Mouse (Mus musculus) layer of hippocampus, adult 8-10 months (tissue): ENCODE measurements around the gene Apbb1. TPM values are rescaled to one million over a fixed set of nuclear protein-coding genes. Genes with fewer than 3 reads are reported as not detected.

Experiments
- DNase-seq, 2 experiments: peaks; one replicate each; pipeline ENCODE4 v3.0.0; 2022; ENCODE audit warnings: low spot score in 2 of 2
- total RNA-seq, 4 experiments: library from RNA; stranded (reverse); gene quantifications; 2 replicates each; pipeline ENCODE4 v1.2.4; 2022

The Apbb1 gene
- total RNA-seq, 4 experiments from 2014 or later: 351 to 364 (median 362) TPM

GRCm38 (mm10) chr7:105524222-105524621 lies 57.2 kb downstream of the Apbb1 start:
- DNase-seq: no peak

GRCm38 (mm10) chr7:105520201-105520600 lies 61.3 kb downstream of the Apbb1 start:
- DNase-seq: no peak

GRCm38 (mm10) chr7:105519771-105520170 lies 61.7 kb downstream of the Apbb1 start:
- DNase-seq: no peak

GRCm38 (mm10) chr7:105519336-105519735 lies 62.1 kb downstream of the Apbb1 start:
- DNase-seq: peak; percentile 54 to 74

GRCm38 (mm10) chr7:105516669-105517360 lies 64.6 kb downstream of the Apbb1 start:
- DNase-seq: no peak

- peak in 1 of 2 experiments; percentile 45 for DNase-seq
These were observed 66.3 kb downstream of the Apbb1 start for GRCm38 (mm10) chr7:105515178-105515577.

GRCm38 (mm10) chr7:105514561-105514960 lies 66.9 kb downstream of the Apbb1 start:
- DNase-seq: no peak

GRCm38 (mm10) chr7:105513845-105514291 lies 67.6 kb downstream of the Apbb1 start:
- no peak for DNase-seq

- no peak for DNase-seq
These were observed 71.3 kb downstream of the Apbb1 start for GRCm38 (mm10) chr7:105510143-105510542.

Other genes with a start within 250 kb of the Apbb1 start
- gene Olfr690, start 247.5 kb downstream of the Apbb1 start, total RNA-seq: 1 to 10 TPM in 1 of 4 experiments, under 1 TPM in 3; 0.39 to 2.0 (median 0.68) TPM
- gene Olfr691, start 239.4 kb downstream of the Apbb1 start, total RNA-seq: 1 to 10 TPM in 1 of 4 experiments, under 1 TPM in 3; 0.31 to 1.0 (median 0.62) TPM
- not detected for gene Olfr692, start 213.4 kb downstream of the Apbb1 start, total RNA-seq
- gene Gm5901, start 206.6 kb downstream of the Apbb1 start, total RNA-seq: not detected
- 10 to 100 TPM; 53.0 to 63.3 (median 60.1) TPM for gene Fam160a2, start 181.6 kb downstream of the Apbb1 start, total RNA-seq
- 1 to 10 TPM in 1 of 4 experiments, under 1 TPM in 3; 0.54 to 1.1 (median 0.76) TPM for gene Cnga4, start 177.1 kb downstream of the Apbb1 start, total RNA-seq
- 10 to 100 TPM in 1 of 4 experiments, 1 to 10 TPM in 3; 8.6 to 10.8 (median 9.4) TPM for gene Cckbr, start 155.9 kb downstream of the Apbb1 start, total RNA-seq
- gene Cavin3, start 99.4 kb downstream of the Apbb1 start, total RNA-seq: 10 to 100 TPM; 11.0 to 14.1 (median 12.4) TPM
- gene Smpd1, start 27.3 kb downstream of the Apbb1 start, total RNA-seq: 10 to 100 TPM; 82.2 to 87.5 (median 85.0) TPM
- gene Hpx, start 18.5 kb upstream of the Apbb1 start, total RNA-seq: under 1 TPM in 3 of 4 experiments, not detected in 1; 0.25 to 0.41 (median 0.31) TPM
- gene Trim3, start 51.9 kb upstream of the Apbb1 start, total RNA-seq: 100 to 1,000 TPM; 130 to 148 (median 138) TPM
- 10 to 100 TPM; 60.1 to 69.7 (median 65.5) TPM for gene Timm10b, start 58.4 kb upstream of the Apbb1 start, total RNA-seq
- gene Arfip2, start 58.8 kb upstream of the Apbb1 start, total RNA-seq: 100 to 1,000 TPM in 1 of 4 experiments, 10 to 100 TPM in 3; 97.0 to 102 (median 98.2) TPM
- 10 to 100 TPM in 2 of 4 experiments, 1 to 10 TPM in 2; 6.8 to 15.0 (median 11.0) TPM for gene Gm45799, start 58.9 kb upstream of the Apbb1 start, total RNA-seq
- 1 to 10 TPM; 5.0 to 9.8 (median 7.4) TPM for gene Dnhd1, start 69.2 kb upstream of the Apbb1 start, total RNA-seq
- 10 to 100 TPM; 67.9 to 94.5 (median 84.3) TPM for gene Ilk, start 154.9 kb upstream of the Apbb1 start, total RNA-seq
- 10 to 100 TPM in 3 of 4 experiments, 1 to 10 TPM in 1; 9.6 to 13.0 (median 12.7) TPM for gene Rrp8, start 155.7 kb upstream of the Apbb1 start, total RNA-seq
- gene Taf10, start 162.7 kb upstream of the Apbb1 start, total RNA-seq: 100 to 1,000 TPM; 102 to 123 (median 111) TPM
- gene Tpp1, start 170.6 kb upstream of the Apbb1 start, total RNA-seq: 100 to 1,000 TPM in 1 of 4 experiments, 10 to 100 TPM in 3; 62.3 to 111 (median 75.7) TPM
- gene Dchs1, start 206.0 kb upstream of the Apbb1 start, total RNA-seq: 10 to 100 TPM; 11.6 to 13.1 (median 12.1) TPM
- 100 to 1,000 TPM in 2 of 4 experiments, 10 to 100 TPM in 2; 91.3 to 108 (median 100) TPM for gene Mrpl17, start 229.4 kb upstream of the Apbb1 start, total RNA-seq